Mouse (Mus musculus): ENCODE results near the gene Hinfp. TPM values are rescaled to one million over a fixed set of nuclear protein-coding genes. Genes with fewer than 3 reads are reported as not detected.
A peak's percentile ranks its signal among the peaks of the same experiment; 100 is the strongest.
"Not testable (repeated sequence)": the region's sequence is repeated elsewhere in the genome, so short reads cannot be mapped to it uniquely, and the experiment has no call there.

Gene Hinfp
- polyA plus RNA-seq, 1 experiment from 2014 or later, result 14.9 TPM

- H3K4me2 ChIP-seq (ENCODE audit: low read length); H3K9ac ChIP-seq (ENCODE audit: low read depth, low read length); H3K36me3 ChIP-seq (ENCODE audit: insufficient read depth, low read length); H3K4me3 ChIP-seq (replicated peaks; ENCODE audit: low read depth, low read length); ATAC-seq (replicated peaks; ENCODE audit: low FRiP score, low read depth); H3K9me3 ChIP-seq (replicated peaks; ENCODE audit: low read length); H3K27me3 ChIP-seq (ENCODE audit: insufficient read depth, low read length); DNase-seq (ENCODE audit: low spot score); H3K27ac ChIP-seq: not testable (repeated sequence)
- peak; percentile 43 for TF ChIP-seq CTCF (IDR thresholded peaks at IDR 0.05; ENCODE audit: low read depth)
- 84% methylated on average over 4 of the region's 4 CpGs for WGBS
- peaks cover 16% of the 10 kb centered on the region for H3K4me1 ChIP-seq (replicated peaks; ENCODE audit: insufficient read depth, low read length)
Measured at GRCm38 (mm10) chr9:44323656-44324055, 18.2 kb upstream of the Hinfp start.

DNA sequence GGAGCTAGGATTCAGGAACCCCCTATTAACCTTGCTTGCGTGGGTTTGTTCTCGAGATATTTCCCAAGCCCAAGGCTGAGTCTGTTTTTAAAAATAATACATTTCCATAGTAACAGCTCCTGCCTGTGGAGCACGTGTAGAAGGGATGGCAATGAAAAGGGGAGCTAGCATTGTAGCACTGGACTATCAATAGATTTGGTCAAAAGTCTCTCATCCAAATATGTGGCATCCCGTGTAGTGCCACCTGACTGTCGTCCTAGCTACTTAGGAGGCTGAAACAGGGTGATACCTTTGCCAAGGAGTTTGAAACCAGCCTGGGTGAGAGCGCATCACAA, 15.3 kb upstream of the Hinfp start:
- H3K4me2 ChIP-seq (ENCODE audit: low read length), result peak overlapping the region; percentile 93
- 0 out of 2 replicates have a peak overlapping the region, but pooled peaks have one; percentile 43 for H3K27ac ChIP-seq
- TF ChIP-seq CTCF (IDR thresholded peaks at IDR 0.05; ENCODE audit: low read depth), result no peak
- WGBS, result 25% methylated on average over 6 of the region's 6 CpGs
- DNase-seq (ENCODE audit: low spot score) (peak; percentile 61), ATAC-seq (replicated peaks; ENCODE audit: low FRiP score, low read depth) (no peak)
- H3K4me3 ChIP-seq (replicated peaks; ENCODE audit: low read depth, low read length), result peak overlapping the region; percentile 84; the same call in 1 of the 2 replicates
- H3K9me3 ChIP-seq (replicated peaks; ENCODE audit: low read length), result no peaks in the 10 kb centered on the region
- peaks cover 16% of the 10 kb centered on the region for H3K4me1 ChIP-seq (replicated peaks; ENCODE audit: insufficient read depth, low read length)
- H3K27me3 ChIP-seq (ENCODE audit: insufficient read depth, low read length), result no peaks in the 10 kb centered on the region
- H3K9ac ChIP-seq (ENCODE audit: low read depth, low read length), result peak overlapping the region; percentile 46
- H3K36me3 ChIP-seq (ENCODE audit: insufficient read depth, low read length), result peaks cover 8% of the 10 kb centered on the region

GRCm38 (mm10) chr9:44319887-44320798, 14.7 kb upstream of the Hinfp start, which contains the start of gene C2cd2l:
Gene C2cd2l, minus strand, starts transcription at chr9:44320285.
- Histone ChIP-seq H3K4me3 (replicated peaks; ENCODE audit: low read depth, low read length) (peak within 1 kb of the TSS; percentile 84), H3K4me2 (ENCODE audit: low read length) (peak within 1 kb of the TSS; percentile 93), H3K9me3 (replicated peaks; ENCODE audit: low read length) (no peaks in the 10 kb centered on the region), H3K9ac (ENCODE audit: low read depth, low read length) (peak within 1 kb of the TSS; percentile 88), H3K27ac (peak within 1 kb of the TSS; percentile 81), H3K4me1 (replicated peaks; ENCODE audit: insufficient read depth, low read length) (peaks cover 16% of the 10 kb centered on the region), H3K36me3 (ENCODE audit: insufficient read depth, low read length) (peaks cover 15% of the 10 kb centered on the region), H3K27me3 (ENCODE audit: insufficient read depth, low read length) (no peaks in the 10 kb centered on the region)
- TF ChIP-seq CTCF (IDR thresholded peaks at IDR 0.05; ENCODE audit: low read depth), result no peak
- DNase-seq (ENCODE audit: low spot score) (peak; percentile 99), ATAC-seq (replicated peaks; ENCODE audit: low FRiP score, low read depth) (peak; percentile 95)
- WGBS, result under 1% methylated on average over 67 of the region's 67 CpGs

DNA sequence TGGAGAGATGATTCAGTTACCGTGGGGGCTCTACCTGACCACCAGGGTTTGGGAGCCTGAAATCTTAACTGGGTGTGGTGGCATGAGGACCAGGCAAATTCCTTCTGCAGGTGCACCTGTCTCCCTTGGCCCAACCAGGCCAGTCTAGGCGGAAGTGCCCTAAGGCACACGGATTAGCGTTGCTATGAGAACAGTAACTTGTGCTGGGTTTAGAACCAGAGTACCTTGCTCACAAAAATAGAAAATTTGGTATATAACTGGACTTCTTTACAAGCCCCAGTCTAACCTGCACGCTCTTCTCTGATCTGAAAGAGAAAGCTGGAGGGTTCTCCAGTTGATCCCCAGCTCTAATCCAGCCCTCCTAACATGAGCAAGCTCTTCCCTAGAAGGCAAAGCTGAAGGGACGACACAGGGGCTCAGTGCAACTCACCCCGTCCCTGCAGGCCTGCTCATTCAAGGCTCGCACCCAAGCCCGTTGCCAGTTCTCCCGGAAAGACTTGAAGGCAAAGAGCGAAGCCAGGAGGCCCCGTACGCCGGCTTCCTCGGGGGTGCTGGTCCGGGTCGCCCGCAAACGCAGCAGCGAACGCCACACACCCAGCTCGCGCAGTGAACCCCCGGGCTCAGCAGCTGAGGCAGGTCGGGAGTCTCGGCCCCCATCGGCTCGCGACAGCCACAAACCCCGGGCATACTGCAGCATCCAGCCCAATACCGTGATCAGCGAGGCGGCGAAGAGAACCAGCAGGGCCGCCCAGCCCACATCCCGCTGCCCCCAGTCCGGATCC, 13.8 kb upstream of the Hinfp start:
- peaks cover 20% of the 10 kb centered on the region for H3K36me3 ChIP-seq (ENCODE audit: insufficient read depth, low read length)
- H3K4me1 ChIP-seq (replicated peaks; ENCODE audit: insufficient read depth, low read length), result peaks cover 16% of the 10 kb centered on the region
- peak overlapping the region; percentile 88 for H3K9ac ChIP-seq (ENCODE audit: low read depth, low read length)
- DNase-seq (ENCODE audit: low spot score) (no peak), ATAC-seq (replicated peaks; ENCODE audit: low FRiP score, low read depth) (no peak)
- H3K4me3 ChIP-seq (replicated peaks; ENCODE audit: low read depth, low read length), result peak overlapping the region; percentile 84
- no peaks in the 10 kb centered on the region for H3K27me3 ChIP-seq (ENCODE audit: insufficient read depth, low read length)
- peak overlapping the region; percentile 93 for H3K4me2 ChIP-seq (ENCODE audit: low read length)
- WGBS, result 2% methylated on average over 37 of the region's 37 CpGs
- H3K9me3 ChIP-seq (replicated peaks; ENCODE audit: low read length), result no peaks in the 10 kb centered on the region
- H3K27ac ChIP-seq, result peak overlapping the region; percentile 81
- TF ChIP-seq CTCF (IDR thresholded peaks at IDR 0.05; ENCODE audit: low read depth), result no peak

DNA sequence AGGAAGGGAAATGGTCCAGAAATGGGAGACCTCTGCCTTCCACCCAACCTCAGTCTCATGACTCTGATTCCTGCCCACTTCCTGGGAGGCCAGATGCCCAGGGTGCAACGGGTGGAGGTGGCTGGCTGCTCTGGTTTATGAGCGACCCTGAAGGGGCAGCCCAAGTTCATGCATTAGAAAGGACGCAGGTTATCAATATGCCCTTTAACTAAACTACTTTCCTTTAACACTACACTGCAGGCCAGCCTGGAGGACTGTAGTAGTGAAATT, 13.3 kb upstream of the Hinfp start:
- ATAC-seq (replicated peaks; ENCODE audit: low FRiP score, low read depth) (no peak), DNase-seq (ENCODE audit: low spot score) (no peak)
- Histone ChIP-seq H3K4me3 (replicated peaks; ENCODE audit: low read depth, low read length) (peak overlapping the region; percentile 84), H3K9ac (ENCODE audit: low read depth, low read length) (peak overlapping the region; percentile 88; the same call in 1 of the 2 replicates), H3K4me1 (replicated peaks; ENCODE audit: insufficient read depth, low read length) (peaks cover 16% of the 10 kb centered on the region), H3K27me3 (ENCODE audit: insufficient read depth, low read length) (no peaks in the 10 kb centered on the region), H3K9me3 (replicated peaks; ENCODE audit: low read length) (no peaks in the 10 kb centered on the region), H3K4me2 (ENCODE audit: low read length) (peak overlapping the region; percentile 93), H3K36me3 (ENCODE audit: insufficient read depth, low read length) (peaks cover 25% of the 10 kb centered on the region), H3K27ac (peak overlapping the region; percentile 81)
- 32% methylated on average over 3 of the region's 3 CpGs for WGBS
- no peak for TF ChIP-seq CTCF (IDR thresholded peaks at IDR 0.05; ENCODE audit: low read depth)

DNA sequence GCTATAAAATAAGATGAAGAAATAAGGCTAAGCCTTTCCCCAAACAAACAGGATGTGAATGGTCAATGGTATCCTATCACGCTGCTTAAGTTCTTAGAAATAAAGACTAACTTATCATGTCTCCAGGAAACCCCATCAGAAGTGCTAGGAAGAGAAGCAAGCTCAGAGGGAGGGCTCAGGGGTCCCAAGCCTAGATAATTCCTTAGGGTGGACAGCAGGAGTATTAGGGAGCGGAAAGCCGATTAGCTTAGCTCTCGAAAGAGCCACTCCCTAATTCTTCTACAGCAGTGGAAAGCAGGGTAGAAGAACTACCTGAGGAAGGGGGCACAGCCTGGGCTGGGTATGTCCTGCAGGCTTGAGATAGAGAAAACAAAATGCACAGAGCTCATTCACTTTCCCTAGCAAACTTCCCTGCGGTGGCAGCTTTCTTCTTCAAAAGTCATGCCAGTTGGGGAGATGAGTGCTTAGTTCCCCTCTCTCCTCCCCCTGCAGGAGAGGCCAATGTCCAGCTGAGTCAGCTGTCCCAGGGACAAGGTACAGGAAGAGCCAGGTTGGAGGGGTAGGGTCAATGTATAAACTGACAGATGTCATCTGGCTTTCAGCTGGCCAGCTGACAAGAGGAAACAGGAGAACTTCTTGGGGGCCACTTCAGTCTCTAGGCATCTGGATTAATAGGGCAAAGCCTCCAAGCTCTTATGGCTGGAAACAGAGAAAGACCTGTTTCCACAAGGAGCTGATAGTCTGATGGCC, 12.8 kb upstream of the Hinfp start:
- no peak for TF ChIP-seq CTCF (IDR thresholded peaks at IDR 0.05; ENCODE audit: low read depth)
- Histone ChIP-seq H3K27me3 (ENCODE audit: insufficient read depth, low read length) (no peaks in the 10 kb centered on the region), H3K9me3 (replicated peaks; ENCODE audit: low read length) (no peaks in the 10 kb centered on the region), H3K27ac (peak overlapping the region; percentile 81; the same call in 1 of the 2 replicates), H3K4me1 (replicated peaks; ENCODE audit: insufficient read depth, low read length) (peaks cover 16% of the 10 kb centered on the region), H3K4me3 (replicated peaks; ENCODE audit: low read depth, low read length) (peak overlapping the region; percentile 84), H3K4me2 (ENCODE audit: low read length) (peak overlapping the region; percentile 93), H3K36me3 (ENCODE audit: insufficient read depth, low read length) (peaks cover 30% of the 10 kb centered on the region), H3K9ac (ENCODE audit: low read depth, low read length) (peak overlapping the region; percentile 88; the same call in 1 of the 2 replicates)
- DNase-seq (ENCODE audit: low spot score), result no peak
- ATAC-seq (replicated peaks; ENCODE audit: low FRiP score, low read depth), result peak; percentile 57
- 57% methylated on average over 5 of the region's 5 CpGs for WGBS
